Mouse (Mus musculus): ENCODE measurements around the gene March4. TPM values are rescaled to one million over a fixed set of nuclear protein-coding genes. Genes with fewer than 3 reads are reported as not detected.
A peak's percentile ranks its signal among the peaks of the same experiment; 100 is the strongest.

March4 gene
- polyA plus RNA-seq, 1 experiment from 2014 or later, result 0.08 TPM

- Histone ChIP-seq H3K27ac (replicated peaks) (no peak overlapping the region), H3K4me3 (ENCODE audit: low read depth, low read length) (no peak overlapping the region), H3K27me3 (ENCODE audit: control insufficient read depth, insufficient read depth, low read length) (no peaks in the 10 kb centered on the region), H3K4me2 (replicated peaks; ENCODE audit: low read depth) (no peak overlapping the region), H3K9ac (ENCODE audit: low read length) (no peak overlapping the region), H3K36me3 (ENCODE audit: control insufficient read depth, insufficient read depth, low read length) (no peaks in the 10 kb centered on the region), H3K4me1 (replicated peaks; ENCODE audit: control insufficient read depth, insufficient read depth) (no peaks in the 10 kb centered on the region), H3K9me3 (ENCODE audit: control insufficient read depth, low read length) (no peaks in the 10 kb centered on the region)
- no peak for ATAC-seq (ENCODE audit: low FRiP score, low TSS enrichment)
- WGBS, result 56% methylated on average over 2 of the region's 2 CpGs
- TF ChIP-seq EP300 (optimal IDR thresholded peaks at IDR 0.05), result no peak
- no peak for TF ChIP-seq CTCF (IDR thresholded peaks at IDR 0.05; ENCODE audit: low read depth)
- no peak for DNase-seq (ENCODE audit: low spot score)
These were observed 116.5 kb downstream of the March4 start for GRCm38 (mm10) chr1:72420220-72420619.

- ATAC-seq (ENCODE audit: low FRiP score, low TSS enrichment) (no peak), DNase-seq (ENCODE audit: low spot score) (no peak)
- Histone ChIP-seq H3K9ac (ENCODE audit: low read length) (no peak overlapping the region), H3K27me3 (ENCODE audit: control insufficient read depth, insufficient read depth, low read length) (no peaks in the 10 kb centered on the region), H3K4me2 (replicated peaks; ENCODE audit: low read depth) (no peak overlapping the region), H3K4me3 (ENCODE audit: low read depth, low read length) (no peak overlapping the region), H3K4me1 (replicated peaks; ENCODE audit: control insufficient read depth, insufficient read depth) (no peaks in the 10 kb centered on the region), H3K27ac (replicated peaks) (no peak overlapping the region), H3K36me3 (ENCODE audit: control insufficient read depth, insufficient read depth, low read length) (no peaks in the 10 kb centered on the region), H3K9me3 (ENCODE audit: control insufficient read depth, low read length) (no peaks in the 10 kb centered on the region)
- no peak for TF ChIP-seq EP300 (optimal IDR thresholded peaks at IDR 0.05)
- TF ChIP-seq CTCF (IDR thresholded peaks at IDR 0.05; ENCODE audit: low read depth), result no peak
- WGBS, result 71% methylated on average over 8 of the region's 8 CpGs
These were observed 117.7 kb downstream of the March4 start for GRCm38 (mm10) chr1:72418744-72419655.

GRCm38 (mm10) chr1:72414561-72415253, 122.0 kb downstream of the March4 start:
- no peak overlapping the region for H3K27ac ChIP-seq (replicated peaks)
- no peaks in the 10 kb centered on the region for H3K9me3 ChIP-seq (ENCODE audit: control insufficient read depth, low read length)
- H3K27me3 ChIP-seq (ENCODE audit: control insufficient read depth, insufficient read depth, low read length), result no peaks in the 10 kb centered on the region
- no peaks in the 10 kb centered on the region for H3K36me3 ChIP-seq (ENCODE audit: control insufficient read depth, insufficient read depth, low read length)
- H3K4me2 ChIP-seq (replicated peaks; ENCODE audit: low read depth), result no peak overlapping the region
- ATAC-seq (ENCODE audit: low FRiP score, low TSS enrichment) (peak; percentile 94), DNase-seq (ENCODE audit: low spot score) (peak; percentile 64)
- WGBS, result 57% methylated on average over 8 of the region's 8 CpGs
- no peaks in the 10 kb centered on the region for H3K4me1 ChIP-seq (replicated peaks; ENCODE audit: control insufficient read depth, insufficient read depth)
- TF ChIP-seq EP300 (optimal IDR thresholded peaks at IDR 0.05) (no peak), CTCF (IDR thresholded peaks at IDR 0.05; ENCODE audit: low read depth) (no peak)
- H3K9ac ChIP-seq (ENCODE audit: low read length), result no peak overlapping the region
- no peak overlapping the region for H3K4me3 ChIP-seq (ENCODE audit: low read depth, low read length)

- H3K9ac ChIP-seq (ENCODE audit: low read length), result no peak overlapping the region
- TF ChIP-seq EP300 (optimal IDR thresholded peaks at IDR 0.05), result no peak
- TF ChIP-seq CTCF (IDR thresholded peaks at IDR 0.05; ENCODE audit: low read depth), result no peak
- H3K36me3 ChIP-seq (ENCODE audit: control insufficient read depth, insufficient read depth, low read length), result no peaks in the 10 kb centered on the region
- H3K4me2 ChIP-seq (replicated peaks; ENCODE audit: low read depth), result no peak overlapping the region
- H3K27me3 ChIP-seq (ENCODE audit: control insufficient read depth, insufficient read depth, low read length), result no peaks in the 10 kb centered on the region
- ATAC-seq (ENCODE audit: low FRiP score, low TSS enrichment), result peak; percentile 5; the same call in 1 of the 2 replicates
- no peaks in the 10 kb centered on the region for H3K4me1 ChIP-seq (replicated peaks; ENCODE audit: control insufficient read depth, insufficient read depth)
- no peak overlapping the region for H3K27ac ChIP-seq (replicated peaks)
- DNase-seq (ENCODE audit: low spot score), result no peak
- 66% methylated on average over 8 of the region's 8 CpGs for WGBS
- no peak overlapping the region for H3K4me3 ChIP-seq (ENCODE audit: low read depth, low read length)
- no peaks in the 10 kb centered on the region for H3K9me3 ChIP-seq (ENCODE audit: control insufficient read depth, low read length)
These were observed 122.6 kb downstream of the March4 start for GRCm38 (mm10) chr1:72414133-72414532.

- TF ChIP-seq EP300 (optimal IDR thresholded peaks at IDR 0.05) (no peak), CTCF (IDR thresholded peaks at IDR 0.05; ENCODE audit: low read depth) (no peak)
- H3K4me1 ChIP-seq (replicated peaks; ENCODE audit: control insufficient read depth, insufficient read depth), result no peaks in the 10 kb centered on the region
- no peaks in the 10 kb centered on the region for H3K27me3 ChIP-seq (ENCODE audit: control insufficient read depth, insufficient read depth, low read length)
- H3K4me2 ChIP-seq (replicated peaks; ENCODE audit: low read depth), result no peak overlapping the region
- 84% methylated on average over 8 of the region's 8 CpGs for WGBS
- H3K4me3 ChIP-seq (ENCODE audit: low read depth, low read length), result no peak overlapping the region
- no peak overlapping the region for H3K27ac ChIP-seq (replicated peaks)
- no peaks in the 10 kb centered on the region for H3K9me3 ChIP-seq (ENCODE audit: control insufficient read depth, low read length)
- DNase-seq (ENCODE audit: low spot score) (no peak), ATAC-seq (ENCODE audit: low FRiP score, low TSS enrichment) (no peak)
- no peaks in the 10 kb centered on the region for H3K36me3 ChIP-seq (ENCODE audit: control insufficient read depth, insufficient read depth, low read length)
- H3K9ac ChIP-seq (ENCODE audit: low read length), result no peak overlapping the region
These were observed 123.5 kb downstream of the March4 start for GRCm38 (mm10) chr1:72413205-72413604.

- TF ChIP-seq EP300 (optimal IDR thresholded peaks at IDR 0.05) (no peak), CTCF (IDR thresholded peaks at IDR 0.05; ENCODE audit: low read depth) (no peak)
- 89% methylated on average over 8 of the region's 8 CpGs for WGBS
- Histone ChIP-seq H3K4me3 (ENCODE audit: low read depth, low read length) (no peak overlapping the region), H3K27ac (replicated peaks) (no peak overlapping the region), H3K9me3 (ENCODE audit: control insufficient read depth, low read length) (no peaks in the 10 kb centered on the region), H3K9ac (ENCODE audit: low read length) (no peak overlapping the region), H3K4me1 (replicated peaks; ENCODE audit: control insufficient read depth, insufficient read depth) (no peaks in the 10 kb centered on the region), H3K36me3 (ENCODE audit: control insufficient read depth, insufficient read depth, low read length) (no peaks in the 10 kb centered on the region), H3K27me3 (ENCODE audit: control insufficient read depth, insufficient read depth, low read length) (no peaks in the 10 kb centered on the region), H3K4me2 (replicated peaks; ENCODE audit: low read depth) (no peak overlapping the region)
- ATAC-seq (ENCODE audit: low FRiP score, low TSS enrichment) (no peak), DNase-seq (ENCODE audit: low spot score) (no peak)
These were observed 125.6 kb downstream of the March4 start for GRCm38 (mm10) chr1:72411108-72411507.
